Mouse (Mus musculus) stomach, postnatal 0 days (tissue): Measurements from ENCODE around the gene Col20a1. TPM values are rescaled to one million over a fixed set of nuclear protein-coding genes. Genes with fewer than 3 reads are reported as not detected.
A peak's percentile ranks its signal among the peaks of the same experiment; 100 is the strongest.

Source experiments
- ATAC-seq: fragments of 200-750 bp; cut with Nextera tagmentation; 2 replicates; pipeline ENCODE4 v1.8.0; 2017; ENCODE audit not compliant: low FRiP score, low TSS enrichment
- DNase-seq: peaks from one replicate; pipeline ENCODE4 v3.0.0-alpha.2; 2016; ENCODE audit warnings: low spot score
- H3K27ac ChIP-seq: fragments of 300-500 bp; sonication (generic); replicated peaks from 2 replicates; pipeline ENCODE4 v1.5.1; 2014; ENCODE audit warnings: mild to moderate bottlenecking, control low read depth
- H3K27me3 ChIP-seq: fragments of 300-500 bp; sonication (generic); 2 replicates; pipeline ENCODE4 v1.6.1; 2014; ENCODE audit warnings: low read length; ENCODE audit not compliant: control insufficient read depth, insufficient read depth
- H3K36me3 ChIP-seq: fragments of 300-500 bp; sonication (generic); 2 replicates; pipeline ENCODE4 v1.6.1; 2014; ENCODE audit warnings: low read length, mixed read lengths; ENCODE audit not compliant: control insufficient read depth, insufficient read depth
- H3K4me1 ChIP-seq: fragments of 300-500 bp; sonication (generic); replicated peaks from 2 replicates; pipeline ENCODE4 v1.6.1; 2014; ENCODE audit warnings: antibody characterized with exemption; ENCODE audit not compliant: control insufficient read depth, insufficient read depth
- H3K4me2 ChIP-seq: fragments of 300-500 bp; sonication (generic); replicated peaks from 2 replicates; pipeline ENCODE4 v1.6.1; 2014; ENCODE audit warnings: low read depth, mild to moderate bottlenecking, control low read depth, moderate library complexity
- H3K4me3 ChIP-seq: fragments of 300-500 bp; sonication (generic); 2 replicates; pipeline ENCODE4 v1.5.1; 2014; ENCODE audit warnings: low read depth, low read length, control low read depth
- H3K9ac ChIP-seq: fragments of 300-500 bp; sonication (generic); 2 replicates; pipeline ENCODE4 v1.6.1; 2014; ENCODE audit warnings: mild to moderate bottlenecking, low read length, control low read depth, mixed read lengths
- H3K9me3 ChIP-seq: fragments of 300-500 bp; sonication (generic); 2 replicates; pipeline ENCODE4 v1.6.1; 2016; ENCODE audit warnings: low read length; ENCODE audit not compliant: control insufficient read depth
- CTCF ChIP-seq: IDR thresholded peaks from 2 replicates; pipeline ENCODE4 v1.5.1; 2016; ENCODE audit warnings: antibody characterized with exemption, low read depth, mild to moderate bottlenecking, moderate library complexity
- EP300 ChIP-seq: optimal IDR thresholded peaks from 2 replicates; pipeline ENCODE3; 2016; ENCODE audit warnings: antibody characterized with exemption
- WGBS: fragments of 180-500 bp; shearing (Covaris S2); extraction: QIAGEN DNeasy Blood & Tissue Kit; methylation state at CpG from one replicate; pipeline ENCODE4 v1.1.7; 2014; 5-methylcytosine and 5-hydroxymethylcytosine counted together
- polyA plus RNA-seq: library from polyadenylated mRNA; unstranded; fragments of >200 nt; fragmentation: Nextera tagmentation; extraction: Ambion mirVana; gene quantifications from 2 replicates; pipeline ENCODE4 v1.2.1, GENCODE M21; 2015

Gene Col20a1
- polyA plus RNA-seq, 1 experiment from 2014 or later: 0.98 TPM

GRCm38 (mm10) chr2:180954061-180955047, 32.0 kb upstream of the Col20a1 start, which contains the start of gene Nkain4:
Gene Nkain4, minus strand, starts transcription at chr2:180954699.
- Histone ChIP-seq H3K4me1 (peaks cover 4% of the 10 kb centered on the region; the same call in 1 of the 2 replicates), H3K27ac (peak within 1 kb of the TSS; percentile 56), H3K27me3 (no peaks in the 10 kb centered on the region), H3K4me2 (peak within 1 kb of the TSS; percentile 82), H3K9ac (peak within 1 kb of the TSS; percentile 59), H3K9me3 (no peaks in the 10 kb centered on the region), H3K36me3 (no peaks in the 10 kb centered on the region), H3K4me3 (peak within 1 kb of the TSS; percentile 51)
- TF ChIP-seq EP300: no peak
- TF ChIP-seq CTCF: peak; percentile 60
- ATAC-seq: peak; percentile 67
- peak; percentile 63 for DNase-seq
- WGBS: 1% methylated on average over 50 of the region's 52 CpGs

DNA sequence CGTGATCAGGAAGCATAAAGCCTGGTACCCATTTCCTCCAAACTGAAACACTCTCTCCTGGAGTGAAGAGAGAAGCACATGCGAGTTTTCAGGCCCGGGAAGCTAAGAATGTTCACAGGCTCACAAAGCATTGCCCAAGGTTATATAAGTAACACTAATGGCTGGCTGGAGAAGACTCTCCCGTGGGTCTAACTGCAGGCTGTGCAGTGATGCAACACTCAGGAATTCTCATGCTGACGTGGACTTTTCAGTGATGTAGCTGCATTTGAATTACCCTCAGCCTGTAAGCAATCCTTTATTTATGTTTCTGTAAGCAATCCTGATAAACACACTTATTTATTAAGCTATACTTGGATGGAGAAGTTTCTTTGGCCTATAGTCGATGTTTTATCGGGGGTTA, 26.7 kb upstream of the Col20a1 start:
- 51% methylated on average over 7 of the region's 7 CpGs for WGBS
- Histone ChIP-seq H3K9me3 (no peaks in the 10 kb centered on the region), H3K4me1 (peaks cover 4% of the 10 kb centered on the region; the same call in 1 of the 2 replicates), H3K4me3 (no peak overlapping the region), H3K36me3 (no peaks in the 10 kb centered on the region), H3K4me2 (no peak overlapping the region), H3K9ac (no peak overlapping the region), H3K27ac (no peak overlapping the region), H3K27me3 (no peaks in the 10 kb centered on the region)
- DNase-seq (no peak), ATAC-seq (no peak)
- TF ChIP-seq CTCF (no peak), EP300 (no peak)

DNA sequence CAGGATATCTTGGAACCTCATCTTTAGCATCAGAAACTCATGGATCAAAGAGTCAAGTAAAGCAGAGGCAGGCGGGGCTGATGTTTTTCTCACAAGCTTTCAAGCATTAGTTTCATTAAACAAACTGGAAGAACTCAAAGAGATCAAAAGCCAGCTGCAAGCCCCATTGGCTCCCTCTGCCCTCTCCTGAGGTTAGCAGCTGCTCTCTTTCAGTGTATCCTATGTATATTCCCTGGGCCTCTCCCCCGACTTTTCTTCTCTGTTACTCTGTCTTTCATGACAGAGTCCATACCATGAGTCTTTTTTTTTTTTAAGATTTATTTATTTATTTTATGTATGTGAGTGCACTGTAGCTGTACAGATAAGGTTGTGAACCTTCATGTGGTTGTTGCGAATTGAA, 26.1 kb upstream of the Col20a1 start:
- Histone ChIP-seq H3K36me3 (no peaks in the 10 kb centered on the region), H3K4me2 (no peak overlapping the region), H3K4me1 (no peaks in the 10 kb centered on the region; the same call in 1 of the 2 replicates), H3K27ac (no peak overlapping the region), H3K4me3 (no peak overlapping the region), H3K27me3 (no peaks in the 10 kb centered on the region), H3K9me3 (no peaks in the 10 kb centered on the region), H3K9ac (no peak overlapping the region)
- 39% methylated on average over 3 of the region's 3 CpGs for WGBS
- ATAC-seq (no peak), DNase-seq (no peak)
- TF ChIP-seq CTCF: no peak
- no peak for TF ChIP-seq EP300

GRCm38 (mm10) chr2:180962616-180963308, 23.6 kb upstream of the Col20a1 start:
- H3K27me3 ChIP-seq: no peaks in the 10 kb centered on the region
- H3K36me3 ChIP-seq: no peaks in the 10 kb centered on the region
- H3K4me2 ChIP-seq: no peak overlapping the region
- 66% methylated on average over 2 of the region's 2 CpGs for WGBS
- H3K9ac ChIP-seq: no peak overlapping the region
- H3K27ac ChIP-seq: 0 out of 2 replicates have a peak overlapping the region, but pooled peaks have one; percentile 13
- DNase-seq (peak; percentile 83), ATAC-seq (peak; percentile 79)
- H3K4me3 ChIP-seq: no peak overlapping the region
- TF ChIP-seq EP300 (no peak), CTCF (no peak)
- H3K4me1 ChIP-seq: no peaks in the 10 kb centered on the region; the same call in 1 of the 2 replicates
- H3K9me3 ChIP-seq: no peaks in the 10 kb centered on the region

DNA sequence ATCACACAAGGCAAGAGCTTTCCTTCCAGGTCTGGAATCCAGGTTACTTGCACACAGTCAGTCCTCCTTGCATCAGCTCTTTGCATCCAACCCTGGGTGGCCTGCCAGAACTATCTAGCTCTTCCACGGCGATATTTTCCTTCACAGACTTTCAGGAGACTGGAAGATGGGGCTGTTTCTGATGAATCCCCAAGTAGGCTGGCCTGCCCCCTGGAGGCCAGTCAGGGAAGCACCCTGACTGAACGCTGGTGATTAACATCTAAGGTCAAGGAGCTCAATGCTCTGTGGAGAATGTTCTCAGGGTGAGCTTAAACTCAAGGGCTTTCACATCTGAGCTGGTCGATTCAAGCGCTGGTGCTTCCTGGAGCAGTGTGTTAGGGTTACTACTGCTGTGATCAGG, 22.4 kb upstream of the Col20a1 start:
- ATAC-seq (no peak), DNase-seq (peak; percentile 76)
- Histone ChIP-seq H3K27me3 (no peaks in the 10 kb centered on the region), H3K4me2 (no peak overlapping the region), H3K36me3 (no peaks in the 10 kb centered on the region), H3K4me3 (no peak overlapping the region), H3K27ac (peak overlapping the region; percentile 59), H3K9me3 (no peaks in the 10 kb centered on the region), H3K4me1 (no peaks in the 10 kb centered on the region; the same call in 1 of the 2 replicates), H3K9ac (no peak overlapping the region)
- 4% methylated on average over 5 of the region's 5 CpGs for WGBS
- TF ChIP-seq CTCF (peak; percentile 98), EP300 (no peak)
